8 mouse cellular contexts compared by ENCODE assay signal in the genomic region with DNA sequence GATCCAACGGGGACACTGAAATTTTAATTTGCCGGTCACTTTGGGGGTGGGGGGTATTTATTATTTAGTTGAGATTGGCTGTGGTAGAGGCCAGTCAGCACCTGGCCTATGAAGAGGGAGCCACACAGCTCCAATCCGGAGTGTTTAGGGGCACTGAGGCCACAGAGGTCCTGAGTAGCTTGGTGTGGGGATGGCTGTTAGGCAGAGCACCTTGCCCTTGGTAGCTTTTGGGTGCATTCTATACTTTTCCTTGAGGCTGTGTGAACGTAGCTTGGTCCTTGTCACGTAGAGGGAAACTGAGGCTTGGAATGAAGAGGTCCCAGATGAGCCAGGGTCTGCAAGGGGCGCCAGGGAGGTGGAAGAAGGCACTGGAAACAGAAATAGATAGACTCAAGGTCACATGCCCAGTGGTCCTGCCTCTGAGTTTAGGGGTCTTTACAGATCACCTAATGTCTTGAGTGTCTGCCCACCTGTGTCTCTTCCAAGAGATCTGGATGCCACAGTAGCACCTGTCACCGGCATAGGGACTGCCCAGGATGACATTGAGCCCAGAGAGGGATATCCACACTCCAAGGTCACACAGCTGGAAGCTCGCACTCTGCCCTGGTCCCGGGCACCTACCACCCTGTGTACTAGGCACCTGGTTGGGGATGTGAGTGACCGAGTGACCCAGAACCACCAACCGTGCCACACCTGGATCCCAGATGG. TPM values are rescaled to one million over a fixed set of nuclear protein-coding genes. Genes with fewer than 3 reads are reported as not detected.
DNase-seq lines count a peak whose midpoint lies in the region; ATAC-seq lines count a peak whose summit lies in the region.

No protein-coding gene starts in this region.

- no peak for ATAC-seq in cerebellum, adult (ENCODE audit: insufficient number of reproducible peaks, low FRiP score, low TSS enrichment)
- no peak for ATAC-seq in megakaryocyte, adult 5-6 weeks (ENCODE audit: poor library complexity, severe bottlenecking)
- no peak for ATAC-seq in limb, embryonic 13.5 days (ENCODE audit: low FRiP score, low read depth)
- no peak for ATAC-seq in stomach, embryonic 15.5 days (ENCODE audit: insufficient read depth, low FRiP score, low read depth)
- no peak for ATAC-seq in megakaryocyte-erythroid progenitor cell, adult 5-6 weeks (replicated peaks; ENCODE audit: low FRiP score, low TSS enrichment, poor library complexity, severe bottlenecking)

- peak overlapping the region; percentile 98 for H3K4me2 ChIP-seq in limb, embryonic 13.5 days (replicated peaks)
- H3K4me2 ChIP-seq in stomach, embryonic 15.5 days: peak overlapping the region; percentile 82

- H3K27me3 ChIP-seq in megakaryocyte, embryonic 14.5 days (replicated peaks): no peaks in the 10 kb centered on the region
- peaks cover 20% of the 10 kb centered on the region for H3K27me3 ChIP-seq in limb, embryonic 13.5 days
- peaks cover 9% of the 10 kb centered on the region; the same call in 1 of the 2 replicates for H3K27me3 ChIP-seq in stomach, embryonic 15.5 days (replicated peaks)

- H3K4me3 ChIP-seq in megakaryocyte, embryonic 14.5 days (replicated peaks): peak overlapping the region; percentile 98
- H3K4me3 ChIP-seq in limb, embryonic 13.5 days: peak overlapping the region; percentile 87
- H3K4me3 ChIP-seq in stomach, embryonic 15.5 days (replicated peaks): peak overlapping the region; percentile 81

- DNase-seq in cerebellum, adult 11-12 months: peak; percentile 75
- no peak for DNase-seq in kidney, postnatal 10 days

- H3K4me1 ChIP-seq in megakaryocyte, embryonic 14.5 days: peaks cover 72% of the 10 kb centered on the region
- H3K4me1 ChIP-seq in limb, embryonic 13.5 days: peaks cover 66% of the 10 kb centered on the region
- peaks cover 61% of the 10 kb centered on the region for H3K4me1 ChIP-seq in stomach, embryonic 15.5 days

- H3K9me3 ChIP-seq in megakaryocyte, embryonic 14.5 days: no peaks in the 10 kb centered on the region
- no peaks in the 10 kb centered on the region for H3K9me3 ChIP-seq in limb, embryonic 13.5 days
- H3K9me3 ChIP-seq in stomach, embryonic 15.5 days: no peaks in the 10 kb centered on the region

- H3K27ac ChIP-seq in limb, embryonic 13.5 days: peak overlapping the region; percentile 28; the same call in 1 of the 2 replicates
- peak overlapping the region; percentile 87 for H3K27ac ChIP-seq in stomach, embryonic 15.5 days

- peak overlapping the region; percentile 93 for H3K9ac ChIP-seq in limb, embryonic 13.5 days
- H3K9ac ChIP-seq in stomach, embryonic 15.5 days: peak overlapping the region; percentile 42; the same call in 1 of the 2 replicates

- H3K36me3 ChIP-seq in megakaryocyte, embryonic 14.5 days (replicated peaks; ENCODE audit: low read length): peaks cover 49% of the 10 kb centered on the region
- H3K36me3 ChIP-seq in limb, embryonic 13.5 days: peaks cover 23% of the 10 kb centered on the region
- H3K36me3 ChIP-seq in stomach, embryonic 15.5 days: peaks cover 10% of the 10 kb centered on the region

- WGBS in limb, embryonic 13.5 days: 58% methylated on average over 11 of the region's 11 CpGs
- WGBS in stomach, embryonic 15.5 days: 51% methylated on average over 11 of the region's 11 CpGs

RNA-seq across cellular contexts. Expression of a gene that starts 4.0 kb away (rescaled TPM):
- polyA plus RNA-seq in megakaryocyte, embryonic 14.5 days (2012; ENCODE audit: insufficient read depth, low replicate concordance): 100.0 and 136 TPM in 2 replicates
- 25.0 and 27.0 TPM in 2 replicates for total RNA-seq in megakaryocyte, adult 5-6 weeks (2015)
- 8.8 and 14.5 TPM in 2 replicates for total RNA-seq in megakaryocyte, adult 5-6 weeks (2017)
- polyA plus RNA-seq in limb, embryonic 13.5 days (2015; fragmentation: Nextera tagmentation; extraction: Ambion mirVana): 22.5 and 22.6 TPM in 2 replicates
- 56.2 and 60.1 TPM in 2 replicates for polyA plus RNA-seq in stomach, embryonic 15.5 days (2015; fragmentation: Nextera tagmentation; extraction: Ambion mirVana)
- total RNA-seq in megakaryocyte-erythroid progenitor cell, adult 5-6 weeks (2014; fragmentation: Nextera tagmentation): 33.4 and 34.4 TPM in 2 replicates
- total RNA-seq in megakaryocyte-erythroid progenitor cell, adult 5-6 weeks (2017): 8.5 and 15.9 TPM in 2 replicates

RNA-seq across cellular contexts. Expression of a gene that starts 28.7 kb away (rescaled TPM):
- polyA plus RNA-seq in megakaryocyte, embryonic 14.5 days (2012; ENCODE audit: insufficient read depth, low replicate concordance): 95.2 and 184 TPM in 2 replicates
- total RNA-seq in megakaryocyte, adult 5-6 weeks (2015): 10.1 and 13.7 TPM in 2 replicates
- total RNA-seq in megakaryocyte, adult 5-6 weeks (2017): 12.9 and 13.3 TPM in 2 replicates
- polyA plus RNA-seq in limb, embryonic 13.5 days (2015; fragmentation: Nextera tagmentation; extraction: Ambion mirVana): 62.2 and 62.3 TPM in 2 replicates
- polyA plus RNA-seq in stomach, embryonic 15.5 days (2015; fragmentation: Nextera tagmentation; extraction: Ambion mirVana): 41.8 and 44.9 TPM in 2 replicates
- total RNA-seq in megakaryocyte-erythroid progenitor cell, adult 5-6 weeks (2014; fragmentation: Nextera tagmentation): 14.8 and 15.2 TPM in 2 replicates
- 5.4 and 20.8 TPM in 2 replicates for total RNA-seq in megakaryocyte-erythroid progenitor cell, adult 5-6 weeks (2017)

RNA-seq across cellular contexts. Expression of a gene that starts 33.3 kb away (rescaled TPM):
- 407 and 1,114 TPM in 2 replicates for polyA plus RNA-seq in megakaryocyte, embryonic 14.5 days (2012; ENCODE audit: insufficient read depth, low replicate concordance)
- 33.9 and 40.6 TPM in 2 replicates for total RNA-seq in megakaryocyte, adult 5-6 weeks (2015)
- 38.2 and 47.8 TPM in 2 replicates for total RNA-seq in megakaryocyte, adult 5-6 weeks (2017)
- polyA plus RNA-seq in limb, embryonic 13.5 days (2015; fragmentation: Nextera tagmentation; extraction: Ambion mirVana): 192 and 197 TPM in 2 replicates
- polyA plus RNA-seq in stomach, embryonic 15.5 days (2015; fragmentation: Nextera tagmentation; extraction: Ambion mirVana): 159 and 181 TPM in 2 replicates
- 111 and 122 TPM in 2 replicates for total RNA-seq in megakaryocyte-erythroid progenitor cell, adult 5-6 weeks (2014; fragmentation: Nextera tagmentation)
- 38.7 and 50.2 TPM in 2 replicates for total RNA-seq in megakaryocyte-erythroid progenitor cell, adult 5-6 weeks (2017)

RNA-seq across cellular contexts. Expression of a gene that starts 37.5 kb away (rescaled TPM):
- polyA plus RNA-seq in megakaryocyte, embryonic 14.5 days (2012; ENCODE audit: insufficient read depth, low replicate concordance): 439 and 1,295 TPM in 2 replicates
- total RNA-seq in megakaryocyte, adult 5-6 weeks (2015): 394 and 408 TPM in 2 replicates
- total RNA-seq in megakaryocyte, adult 5-6 weeks (2017): 983 and 1,066 TPM in 2 replicates
- polyA plus RNA-seq in limb, embryonic 13.5 days (2015; fragmentation: Nextera tagmentation; extraction: Ambion mirVana): 577 and 592 TPM in 2 replicates
- 517 and 544 TPM in 2 replicates for polyA plus RNA-seq in stomach, embryonic 15.5 days (2015; fragmentation: Nextera tagmentation; extraction: Ambion mirVana)
- 1,282 and 1,455 TPM in 2 replicates for total RNA-seq in megakaryocyte-erythroid progenitor cell, adult 5-6 weeks (2014; fragmentation: Nextera tagmentation)
- 1,743 and 1,799 TPM in 2 replicates for total RNA-seq in megakaryocyte-erythroid progenitor cell, adult 5-6 weeks (2017)

RNA-seq across cellular contexts. Expression of a gene that starts 40.3 kb away (rescaled TPM):
- not detected in 2 replicates for polyA plus RNA-seq in megakaryocyte, embryonic 14.5 days (2012; ENCODE audit: insufficient read depth, low replicate concordance)
- 0.50 and 0.58 TPM in 2 replicates for total RNA-seq in megakaryocyte, adult 5-6 weeks (2015)
- total RNA-seq in megakaryocyte, adult 5-6 weeks (2017): 0.40 and 0.89 TPM in 2 replicates
- polyA plus RNA-seq in limb, embryonic 13.5 days (2015; fragmentation: Nextera tagmentation; extraction: Ambion mirVana): 0.18 and 0.60 TPM in 2 replicates
- polyA plus RNA-seq in stomach, embryonic 15.5 days (2015; fragmentation: Nextera tagmentation; extraction: Ambion mirVana): 10.6 and 11.4 TPM in 2 replicates
- not detected in 2 replicates for total RNA-seq in megakaryocyte-erythroid progenitor cell, adult 5-6 weeks (2014; fragmentation: Nextera tagmentation)
- total RNA-seq in megakaryocyte-erythroid progenitor cell, adult 5-6 weeks (2017): not detected in 2 replicates
